Mouse (Mus musculus) cortical plate, adult 2 months (tissue): ENCODE results near the gene Gpr180.

Source experiments
- CTCF ChIP-seq: fragments of 200-500 bp; IDR thresholded peaks from 2 replicates; pipeline ENCODE4 v1.5.1; 2011; ENCODE audit warnings: mild to moderate bottlenecking, control low read depth, low read length; ENCODE audit not compliant: insufficient read depth; ENCODE audit errors: extremely low read depth
- POLR2A ChIP-seq: fragments of 200-500 bp; IDR thresholded peaks from 2 replicates; pipeline ENCODE4 v1.6.1; 2011; ENCODE audit warnings: mild to moderate bottlenecking, low read length, control low read depth; ENCODE audit not compliant: insufficient read depth; ENCODE audit errors: extremely low read depth

DNA sequence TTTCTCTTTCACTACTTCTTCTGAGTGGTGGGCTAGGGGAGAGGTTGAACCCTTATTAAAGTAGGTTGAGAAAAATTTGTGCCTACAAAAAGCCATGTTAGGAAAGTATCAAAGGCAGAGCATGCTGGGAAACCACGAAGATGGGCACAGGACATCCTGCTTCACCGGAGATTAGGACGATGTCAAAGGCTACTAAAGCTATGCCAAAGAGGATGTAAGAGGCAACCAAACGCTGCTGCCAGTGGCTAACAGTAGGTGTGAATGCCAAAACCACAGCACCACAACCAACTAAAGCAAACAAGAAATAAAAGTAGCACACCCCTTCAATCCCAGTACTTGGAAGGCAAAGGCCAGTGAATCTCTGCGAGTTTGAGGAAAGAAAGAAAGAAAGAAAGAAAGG, 12.8 kb upstream of the Gpr180 start:
- TF ChIP-seq POLR2A, result no peak
- TF ChIP-seq CTCF, result no peak
